In the genomic region with DNA sequence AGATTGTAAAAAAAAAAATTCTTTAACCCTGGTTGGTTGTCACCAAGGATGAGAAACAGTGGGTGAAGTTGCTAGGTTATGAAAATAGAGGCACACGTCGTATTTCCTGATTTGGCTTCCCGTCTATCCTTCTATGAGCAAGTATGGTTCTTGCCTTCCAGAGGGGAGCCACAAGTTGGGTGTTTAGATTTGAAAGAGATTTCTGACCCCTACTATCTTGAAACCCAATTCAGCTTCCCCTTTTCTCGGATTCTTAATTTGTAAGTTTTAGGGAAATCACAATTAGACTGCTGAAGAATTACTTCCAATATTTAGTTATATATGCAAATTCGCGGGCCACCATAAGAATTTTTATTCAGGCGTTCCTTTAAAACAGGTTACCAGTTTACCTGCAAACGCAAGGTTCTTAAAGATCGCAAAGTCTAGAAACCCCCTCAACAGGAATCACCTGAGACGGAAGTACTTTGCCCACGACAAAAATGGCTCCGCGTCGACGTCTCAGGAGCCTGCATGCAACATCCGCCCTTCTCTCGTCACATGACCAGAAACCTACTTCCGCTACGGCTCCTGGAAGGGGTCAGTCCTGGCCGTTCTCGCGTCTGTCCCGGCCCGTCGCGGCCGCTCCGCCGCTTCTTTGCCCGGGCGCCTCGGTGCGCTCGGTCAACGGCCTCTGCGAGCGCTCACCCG, we compare ENCODE assay signal across 8 mouse cellular contexts. TPM values are rescaled to one million over a fixed set of nuclear protein-coding genes. Genes with fewer than 3 reads are reported as not detected.
A peak's percentile ranks its signal among the peaks of the same experiment; 100 is the strongest.
DNase-seq lines count a peak whose midpoint lies in the region; ATAC-seq lines count a peak whose summit lies in the region.

A gene (plus strand): TSS at position 552 of the 687 bp plus-strand sequence.

- H3K9ac ChIP-seq in hindbrain, embryonic 12.5 days, result peak within 1 kb of the TSS; percentile 84

- WGBS in hindbrain, embryonic 12.5 days, result 10% methylated on average over 38 of the region's 38 CpGs

- peaks cover 9% of the 10 kb centered on the region for H3K36me3 ChIP-seq in hindbrain, embryonic 12.5 days

- ATAC-seq in hindbrain, embryonic 12.5 days (ENCODE audit: low FRiP score), result peak; percentile 99

- H3K27me3 ChIP-seq in hindbrain, embryonic 12.5 days, result peaks cover 17% of the 10 kb centered on the region

- peak within 1 kb of the TSS; percentile 88 for H3K4me2 ChIP-seq in hindbrain, embryonic 12.5 days (replicated peaks)

- peak within 1 kb of the TSS; percentile 50 for H3K27ac ChIP-seq in hindbrain, embryonic 12.5 days

- H3K4me1 ChIP-seq in hindbrain, embryonic 12.5 days, result peaks cover 12% of the 10 kb centered on the region

- peak within 1 kb of the TSS; percentile 69 for H3K4me3 ChIP-seq in hindbrain, embryonic 12.5 days

- peak; percentile 96 for DNase-seq in NIH3T3 (ENCODE audit: low read depth)
- DNase-seq in cerebellum, postnatal 10 days, result peak; percentile 95 to 96
- peak; percentile 84 to 91 for DNase-seq in frontal cortex, postnatal 10 days (ENCODE audit: low spot score in 2 of 2)
- peak; percentile 90 to 95 for DNase-seq in layer of hippocampus, postnatal 14 days (ENCODE audit: low spot score in 2 of 2)
- DNase-seq in lung, postnatal 14 days, result peak; percentile 94
- DNase-seq in retina, adult 2 months (ENCODE audit: low read depth, low spot score), result peak; percentile 92
- DNase-seq in thymus, postnatal 36 days, result peak; percentile 91

- H3K9me3 ChIP-seq in hindbrain, embryonic 12.5 days (replicated peaks), result no peaks in the 10 kb centered on the region

RNA-seq across cellular contexts. Expression of the gene that starts here (rescaled TPM):
- 259 and 278 TPM in 2 replicates for polyA plus RNA-seq in hindbrain, embryonic 12.5 days (2016; fragmentation: Nextera tagmentation; extraction: Ambion mirVana)
- 100 to 1,000 TPM; 248 to 260 TPM for total RNA-seq in layer of hippocampus, postnatal 14 days (2021)

Comparison
In these comparisons a context has a peak if more than half of its experiments do, and no peak if none do; other contexts are left out.
1. Peak in every context shown above with its lines: DNase-seq, ATAC-seq, H3K4me3 ChIP-seq and H3K27ac ChIP-seq.